Mouse (Mus musculus) T-helper 17 cell (primary cell): ENCODE results near the gene Habp2.

ENCODE experiments used
- in situ Hi-C, 2 experiments: fragments of 300-600 bp; cut with MboI, MseI; formaldehyde crosslinking; loops; 1 replicate in 1 of 2; 2 replicates in 1 of 2; pipeline ENCODE4 v1.15.1; 2025; ENCODE audit warnings: high pct_unique_total_duplicates in 2 of 2

The Habp2 gene

GRCm38 (mm10) chr19:56356480-56357373, 69.8 kb downstream of the Habp2 start:
- in situ Hi-C loops: loop anchor here in 1 of 2 experiments (5.0 to 10.0 kb wide), 2 partner anchors 421 to 548 kb away; no protein-coding TSS in a partner anchor

- in situ Hi-C loops: loop anchor here in 1 of 2 experiments (5.0 to 10.0 kb wide), 2 partner anchors 420 to 547 kb away; no protein-coding TSS in a partner anchor
These were observed 70.4 kb downstream of the Habp2 start for GRCm38 (mm10) chr19:56357374-56357708.

GRCm38 (mm10) chr19:56358890-56359289, 72.0 kb downstream of the Habp2 start:
- in situ Hi-C loops: loop anchor here in 1 of 2 experiments (5.0 to 10.0 kb wide), 2 partner anchors 418 to 546 kb away; no protein-coding TSS in a partner anchor

- in situ Hi-C loops: no loop called here
These were observed 77.0 kb downstream of the Habp2 start for GRCm38 (mm10) chr19:56363721-56364460.

DNA sequence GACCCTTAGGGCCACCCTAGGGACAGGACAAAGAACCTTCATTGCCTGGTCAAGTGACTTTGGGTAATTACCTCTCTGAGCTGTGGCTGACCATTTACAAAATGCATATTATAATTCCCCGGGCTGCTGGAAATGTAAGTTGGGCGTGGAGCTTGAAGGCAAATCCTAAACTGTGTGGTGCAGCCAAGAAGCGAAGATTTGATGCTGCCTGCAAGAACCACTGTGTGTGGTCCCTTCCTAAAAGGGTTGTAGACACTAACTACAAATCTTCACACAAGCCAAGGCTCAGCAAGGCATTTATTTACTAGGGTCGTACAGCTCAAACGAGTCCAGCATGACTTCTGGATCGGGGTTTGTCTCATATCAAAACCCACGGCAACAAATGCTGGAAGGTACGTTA, 77.6 kb downstream of the Habp2 start:
- in situ Hi-C loops: no loop called here

GRCm38 (mm10) chr19:56366168-56366567, 79.2 kb downstream of the Habp2 start:
- in situ Hi-C loops: no loop called here

GRCm38 (mm10) chr19:56366625-56367024, 79.7 kb downstream of the Habp2 start:
- in situ Hi-C loops: no loop called here

- in situ Hi-C loops: no loop called here
These were observed 80.8 kb downstream of the Habp2 start for GRCm38 (mm10) chr19:56367778-56368177.

DNA sequence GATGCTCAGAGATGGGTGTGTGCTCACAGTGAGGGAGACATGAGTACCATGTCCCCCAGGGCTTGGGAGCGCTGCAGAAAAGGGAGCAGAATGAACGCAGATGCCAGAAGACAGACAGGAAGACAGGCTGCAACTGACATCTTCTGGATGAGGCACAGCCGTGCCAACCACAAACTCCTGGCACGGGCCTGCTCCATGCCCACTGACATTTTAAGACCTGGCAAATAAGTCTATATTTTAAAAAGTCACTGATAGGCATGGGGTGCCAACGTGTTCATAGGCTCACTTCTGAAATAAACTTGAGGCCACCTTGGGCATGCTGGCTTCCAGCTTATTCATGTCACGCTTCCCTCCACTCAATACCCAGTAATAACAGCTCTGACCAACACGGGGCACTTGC, 82.0 kb downstream of the Habp2 start:
- in situ Hi-C loops: no loop called here
